Mouse (Mus musculus) induced T-regulatory cell, adult 2 months (primary cell): ENCODE data around the gene Ndufa4.
"Not testable (repeated sequence)": the region's sequence is repeated elsewhere in the genome, so short reads cannot be mapped to it uniquely, and the experiment has no call there.

Source experiments
- DNase-seq: peaks from one replicate; pipeline ENCODE4 v3.0.0-alpha.2; 2012; ENCODE audit warnings: low read depth

Gene Ndufa4

DNA sequence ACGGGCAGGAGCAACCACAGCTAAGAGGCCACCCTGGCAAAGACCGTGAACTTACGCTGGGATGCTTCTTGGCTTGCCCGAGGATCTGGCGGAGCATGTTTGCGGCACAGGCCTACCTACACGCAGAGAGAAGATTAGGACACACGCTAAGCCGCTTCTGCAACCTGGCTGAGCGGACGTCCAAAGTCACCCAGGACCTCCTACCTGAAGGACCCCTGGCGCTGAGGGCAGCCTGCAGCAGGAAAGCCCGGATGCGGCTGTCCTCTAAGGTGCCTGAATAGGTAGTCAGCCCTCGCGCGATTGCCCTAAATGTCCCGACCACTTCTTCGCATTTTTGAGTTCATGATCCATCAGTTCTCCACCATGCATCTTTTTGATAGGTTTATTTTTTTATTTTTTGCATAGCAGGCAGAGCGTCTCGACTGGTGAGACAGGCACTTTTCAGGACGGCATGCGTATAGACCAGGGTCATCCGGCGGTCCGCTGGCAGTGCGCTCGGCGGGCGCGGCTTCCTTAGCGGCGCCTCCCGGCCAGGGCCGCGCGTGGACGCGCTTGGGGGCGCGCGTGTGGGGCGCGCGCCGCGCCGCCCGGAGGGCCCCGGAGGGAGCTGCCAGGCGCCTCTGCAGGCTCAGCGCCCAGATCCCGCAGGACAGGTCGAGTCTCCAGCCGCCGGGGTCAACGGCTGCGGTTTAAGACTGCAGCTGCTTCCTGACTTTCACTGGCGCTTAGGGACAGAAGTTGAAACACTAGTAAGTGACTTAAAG lies at the start of gene Ndufa4, which contains the start of gene Phf14:
Gene Ndufa4 (minus strand): TSS at position 229 of the 764 bp plus-strand sequence.
Gene Phf14 (plus strand): TSS at position 541 of the 764 bp plus-strand sequence.
- DNase-seq = peak; percentile 95

DNA sequence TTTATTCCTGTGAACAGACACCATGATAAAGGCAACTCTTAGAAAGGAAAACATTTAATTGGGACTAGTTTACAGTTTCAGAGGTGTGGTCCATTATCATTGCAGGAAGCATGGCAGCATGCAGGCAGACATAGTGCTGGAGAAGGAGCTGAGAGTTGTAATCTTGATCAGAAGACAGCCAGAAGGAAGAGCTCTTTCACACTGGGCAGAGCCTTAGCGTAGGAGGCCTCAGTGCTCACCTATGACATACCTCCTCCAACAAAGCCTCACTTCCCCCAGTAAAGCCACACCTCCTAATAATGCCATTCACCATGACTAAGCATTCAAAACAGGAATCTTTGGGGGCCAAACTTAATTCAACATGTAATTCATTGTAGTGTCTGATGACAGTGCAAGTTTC lies 40.8 kb upstream of the Ndufa4 start:
- no peak for DNase-seq

DNA sequence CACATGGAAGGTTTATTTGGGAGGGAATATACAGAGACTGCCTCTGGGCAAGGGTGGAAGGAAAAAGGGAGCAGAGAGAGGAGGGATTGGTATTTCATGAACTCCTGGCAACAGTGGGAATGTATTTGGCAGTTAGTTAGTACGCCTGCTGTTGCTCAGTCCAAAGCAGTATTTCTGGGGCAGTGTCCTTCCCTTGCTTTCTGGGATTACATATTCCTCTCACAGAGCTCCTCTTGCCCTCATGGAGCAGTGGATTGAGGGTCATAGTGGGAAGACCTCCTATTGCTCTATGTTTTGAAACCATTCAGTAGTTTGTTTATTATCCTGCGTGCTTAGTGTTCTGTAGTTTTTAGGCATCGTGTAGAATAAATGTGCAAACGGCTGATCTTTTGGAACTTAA lies 34.8 kb upstream of the Ndufa4 start:
- no peak for DNase-seq

DNA sequence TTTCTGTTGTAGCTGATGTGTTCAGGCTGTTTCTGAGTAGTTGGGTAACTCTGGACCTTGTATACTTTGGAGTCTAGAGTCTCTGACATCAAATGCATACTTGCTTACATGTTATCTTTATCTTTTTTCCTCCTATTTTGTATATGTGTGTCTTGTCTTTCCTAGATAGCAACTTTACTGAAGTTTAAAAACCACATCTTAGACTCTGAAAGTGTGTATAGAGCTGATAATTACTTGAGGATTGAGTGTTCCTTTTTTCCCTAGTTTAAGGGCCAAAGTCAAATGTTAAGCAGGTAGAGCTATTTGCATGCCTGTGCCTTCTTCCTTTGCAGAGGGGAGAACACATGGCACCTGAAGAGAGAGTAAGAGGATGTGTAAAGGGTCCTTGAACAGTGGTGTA lies 33.6 kb upstream of the Ndufa4 start:
- DNase-seq = no peak

DNA sequence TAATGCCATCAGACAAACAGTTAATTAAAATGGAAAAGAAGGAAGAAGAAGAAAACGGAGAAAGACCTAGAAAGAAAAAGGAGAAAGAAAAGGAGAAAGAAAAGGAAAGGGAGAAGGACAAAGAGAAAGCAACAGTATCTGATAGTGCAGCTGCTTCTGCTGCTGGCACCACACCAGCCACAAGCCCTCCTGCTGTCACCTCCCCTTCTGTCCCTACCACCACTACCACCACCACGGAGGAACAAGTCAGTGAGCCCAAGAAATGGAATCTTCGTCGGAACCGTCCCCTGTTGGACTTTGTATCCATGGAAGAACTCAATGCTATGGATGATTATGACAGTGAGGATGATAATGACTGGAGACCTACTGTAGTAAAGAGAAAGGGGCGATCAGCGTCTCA lies 26.1 kb upstream of the Ndufa4 start:
- DNase-seq = no peak

DNA sequence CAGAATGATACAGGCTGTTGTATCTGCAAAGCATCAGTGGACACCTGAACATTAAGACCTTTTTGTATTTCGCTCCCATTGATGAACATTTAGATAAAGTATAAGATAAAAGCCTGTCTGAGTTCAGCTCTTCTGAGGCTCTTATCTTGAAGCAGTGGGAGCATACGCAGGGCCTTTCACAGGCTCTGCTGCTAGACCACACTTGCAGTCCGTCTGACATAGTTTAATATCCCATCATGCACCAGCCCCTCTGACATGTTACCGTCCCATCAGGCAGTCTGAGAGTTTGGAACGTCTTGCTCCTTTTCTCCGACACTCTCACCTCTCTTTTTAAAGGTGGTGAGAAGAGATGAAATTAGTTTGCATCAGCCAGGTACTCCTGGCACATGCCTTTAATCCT lies 20.2 kb upstream of the Ndufa4 start:
- no peak for DNase-seq

DNA sequence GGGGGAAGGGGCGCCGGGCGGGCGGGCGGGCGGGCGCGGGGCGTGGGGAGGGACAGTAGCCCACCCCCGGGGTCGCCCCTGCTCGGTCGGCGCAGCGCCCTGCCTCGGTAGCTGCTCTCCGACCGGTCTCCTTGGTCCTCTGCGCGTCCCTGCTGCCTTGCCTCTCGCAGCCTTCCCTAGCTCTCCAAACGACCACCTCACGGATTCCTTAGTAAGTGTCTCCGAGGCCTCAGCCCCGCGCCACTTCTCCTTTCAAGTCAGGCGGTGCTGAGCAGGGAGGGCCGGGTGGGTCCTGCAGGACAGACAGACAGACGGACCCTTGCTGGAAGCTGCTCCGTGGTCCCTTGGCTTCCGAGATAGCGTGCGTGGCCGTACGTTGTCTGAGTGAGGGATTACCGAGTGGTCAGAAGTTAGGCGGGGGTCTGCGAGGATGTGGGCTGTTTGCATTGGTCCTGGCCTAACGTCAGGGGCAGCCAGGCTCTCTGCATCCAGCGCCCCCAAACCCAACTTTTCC lies 18.8 kb upstream of the Ndufa4 start:
- peak; percentile 52 for DNase-seq

DNA sequence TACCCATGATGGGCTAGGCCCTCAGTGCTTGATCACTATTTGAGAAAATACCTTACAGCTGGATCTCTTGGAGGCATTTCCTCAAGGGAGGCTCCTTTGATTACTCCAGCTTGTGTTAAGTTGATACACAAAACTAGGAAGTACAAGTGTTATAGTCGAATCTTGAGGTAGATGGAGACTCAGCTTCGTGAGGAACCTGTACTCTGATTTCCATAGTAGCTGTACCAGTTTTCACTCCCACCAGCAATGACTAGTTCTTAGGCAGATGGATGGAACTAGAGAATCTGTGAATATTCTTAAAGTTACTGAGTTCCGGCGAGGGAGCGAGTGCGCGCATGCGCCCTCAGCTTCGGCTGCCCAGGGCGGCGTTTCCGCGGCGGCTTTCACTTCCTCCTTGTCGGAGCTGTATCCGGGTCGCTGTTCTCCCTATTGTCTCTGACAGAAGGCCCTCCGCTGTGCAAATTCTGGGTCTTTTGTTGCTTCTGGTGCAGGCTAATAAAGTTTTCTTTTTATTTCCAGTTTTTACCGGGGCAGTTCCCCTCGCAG lies 18.3 kb upstream of the Ndufa4 start:
- DNase-seq = peak; percentile 93

DNA sequence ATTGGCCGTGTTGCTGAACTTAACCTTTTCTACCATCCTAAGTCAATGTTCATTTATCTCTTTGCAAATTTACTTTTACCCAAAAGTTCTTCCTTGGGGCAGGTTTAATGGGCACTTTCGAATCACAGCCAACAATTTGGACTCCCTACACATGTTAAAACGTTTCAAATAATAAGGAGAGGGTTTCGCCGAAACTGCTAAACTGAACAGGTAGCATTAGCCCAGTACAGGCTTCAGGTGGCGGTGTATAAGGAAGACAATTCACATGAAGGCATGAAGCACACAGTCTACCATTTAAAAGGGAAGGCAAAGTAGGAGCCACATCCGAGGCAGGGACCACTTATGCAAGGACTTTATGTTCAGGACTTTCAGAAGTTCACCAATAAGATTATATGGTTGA lies 873 bp upstream of the Ndufa4 start:
- DNase-seq = no peak

DNA sequence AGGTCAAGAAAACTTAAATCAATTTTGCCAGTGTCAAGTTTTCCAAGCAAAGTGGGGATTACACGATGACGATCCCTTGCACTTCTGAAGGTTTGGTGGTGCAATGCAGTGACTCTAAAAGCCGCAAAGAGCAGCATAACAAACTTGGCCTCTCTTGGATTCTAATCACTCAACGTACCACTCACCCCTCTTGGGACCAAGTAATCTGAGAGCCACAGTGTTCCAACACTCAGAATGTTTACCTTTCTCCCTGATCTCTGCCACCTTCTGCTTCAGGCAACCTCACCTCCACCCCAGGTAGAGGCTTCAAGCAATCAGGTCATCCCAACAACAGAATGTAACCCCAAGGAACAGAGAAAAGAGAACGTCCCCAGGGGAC lies 418 bp downstream of the Ndufa4 start:
- DNase-seq = no peak

DNA sequence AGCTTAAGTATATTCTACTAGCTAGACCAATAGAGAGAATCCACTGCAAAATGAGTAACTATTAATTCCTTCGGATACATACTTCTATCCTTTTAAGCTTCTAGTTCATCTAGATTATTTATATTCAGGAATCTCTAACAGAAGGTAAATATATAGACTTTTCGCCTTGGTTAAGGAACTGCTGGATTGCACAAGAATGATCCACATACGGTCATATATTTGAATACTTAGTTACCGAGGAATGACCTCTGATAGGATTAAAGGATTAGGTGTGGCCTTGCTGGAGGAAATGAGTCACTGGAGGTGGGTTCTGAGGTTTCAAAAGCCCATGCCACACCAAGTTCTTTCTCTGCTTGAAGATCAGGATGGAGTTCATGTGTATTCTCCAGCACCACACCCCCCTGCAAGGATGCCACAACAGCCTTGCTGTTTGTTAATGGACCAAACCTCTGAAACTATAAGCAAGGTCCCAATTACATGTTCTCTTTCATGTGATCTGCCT lies 6.4 kb downstream of the Ndufa4 start:
- no peak for DNase-seq

DNA sequence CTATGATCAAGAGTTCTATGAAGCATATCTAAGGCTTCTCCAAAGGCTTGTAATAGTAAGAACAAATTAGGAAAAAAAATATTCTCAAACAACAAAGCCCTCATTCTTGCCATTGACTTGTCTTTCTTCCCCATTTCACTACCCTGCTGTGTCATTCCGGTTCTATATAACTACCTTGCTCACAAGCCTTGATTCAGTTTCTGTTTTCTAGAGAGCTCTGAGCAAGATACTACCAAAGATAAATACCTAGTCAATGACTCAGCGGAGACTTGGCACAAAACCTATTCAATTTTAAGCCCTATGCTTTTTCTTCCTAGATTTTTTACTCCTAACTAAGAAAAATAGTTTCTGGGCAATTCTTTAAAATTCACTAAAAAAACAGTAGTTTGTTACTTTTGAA lies 31.9 kb downstream of the Ndufa4 start:
- DNase-seq = not testable (repeated sequence)
